Mouse (Mus musculus): Measurements from ENCODE around the gene Zfp970.
"Not testable (repeated sequence)": the region's sequence is repeated elsewhere in the genome, so short reads cannot be mapped to it uniquely, and the experiment has no call there.

Gene Zfp970

DNA sequence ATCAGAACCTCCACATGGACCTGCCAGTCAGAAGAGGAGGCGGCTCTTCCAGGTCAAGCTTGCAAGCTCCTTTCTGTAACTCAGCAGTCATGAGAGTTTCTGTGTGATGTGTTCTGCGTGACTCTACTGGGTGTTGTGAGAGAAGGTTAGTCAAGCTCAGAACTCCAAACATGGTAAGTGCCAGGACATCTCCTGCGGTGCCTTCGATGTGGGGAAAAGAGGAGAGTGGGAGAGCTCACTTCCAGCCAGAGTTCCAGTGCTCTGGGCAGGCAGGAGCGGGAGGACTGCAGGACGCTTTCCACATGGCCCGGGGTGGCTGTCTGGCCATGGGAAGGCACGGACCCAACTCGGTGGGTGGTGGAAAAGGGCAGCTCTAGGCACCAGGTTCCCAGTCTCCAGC is at the start of gene Zfp970:
Gene Zfp970, plus strand, starts transcription at position 58 of the 400 bp plus-strand sequence.
- DNase-seq, result not testable (repeated sequence)

DNA sequence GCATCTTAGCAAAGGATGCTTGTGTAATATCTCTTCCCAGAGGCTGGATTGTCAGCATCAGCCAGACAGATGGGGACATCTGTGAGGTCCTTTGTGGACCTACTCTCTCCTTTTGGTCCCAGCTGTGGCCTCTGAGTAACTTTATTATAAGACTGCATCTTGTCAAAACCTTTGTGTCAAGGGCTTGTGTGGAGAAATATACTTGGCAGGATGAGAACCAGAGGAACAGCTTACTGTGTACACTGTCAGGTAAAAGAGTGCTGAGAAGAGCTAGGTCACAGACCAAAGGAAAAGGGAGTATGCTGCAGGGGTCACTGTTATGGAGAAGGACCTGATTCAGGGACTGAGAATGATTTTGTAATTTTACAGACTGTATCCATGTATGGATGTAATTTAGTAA is 3.7 kb downstream of the Zfp970 start:
- DNase-seq, result not testable (repeated sequence)

GRCm38 (mm10) chr2:177472261-177472660 is 7.7 kb downstream of the Zfp970 start:
- DNase-seq, result not testable (repeated sequence)

- DNase-seq, result not testable (repeated sequence)
Observed at GRCm38 (mm10) chr2:177481971-177482370, 17.4 kb downstream of the Zfp970 start.

DNA sequence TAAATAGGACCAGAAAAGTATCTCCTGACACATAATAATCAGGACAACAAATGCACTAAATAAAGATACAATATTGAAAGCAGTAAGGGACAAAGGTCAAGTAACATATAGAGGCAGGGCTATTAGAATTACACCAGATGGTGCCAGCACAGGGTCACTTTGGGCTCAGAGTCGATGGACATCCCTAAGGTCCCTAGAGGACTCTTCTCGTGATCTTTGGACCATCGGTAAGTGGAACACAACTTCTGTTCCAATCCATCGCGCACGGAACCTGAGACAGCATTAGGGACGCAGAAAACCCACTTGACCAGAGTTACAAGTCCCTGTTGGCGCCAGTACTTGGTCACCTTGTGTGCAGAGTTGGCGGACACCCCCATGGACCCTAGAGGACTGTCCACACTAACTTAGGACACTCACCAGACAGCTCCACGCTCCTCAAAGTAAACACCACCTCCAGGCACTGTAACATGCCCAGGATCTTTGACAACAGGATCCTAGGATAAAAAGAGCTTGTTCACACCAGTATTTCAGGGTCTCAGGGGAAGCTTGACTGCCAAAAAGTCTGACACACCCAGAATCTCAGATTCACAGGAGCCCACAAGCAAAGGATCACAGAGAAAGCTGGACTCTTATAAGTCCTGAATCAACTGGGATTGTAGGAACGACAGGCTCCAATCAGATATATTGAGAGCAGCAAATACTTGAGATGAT is 18.9 kb downstream of the Zfp970 start:
- not testable (repeated sequence) for DNase-seq

DNA sequence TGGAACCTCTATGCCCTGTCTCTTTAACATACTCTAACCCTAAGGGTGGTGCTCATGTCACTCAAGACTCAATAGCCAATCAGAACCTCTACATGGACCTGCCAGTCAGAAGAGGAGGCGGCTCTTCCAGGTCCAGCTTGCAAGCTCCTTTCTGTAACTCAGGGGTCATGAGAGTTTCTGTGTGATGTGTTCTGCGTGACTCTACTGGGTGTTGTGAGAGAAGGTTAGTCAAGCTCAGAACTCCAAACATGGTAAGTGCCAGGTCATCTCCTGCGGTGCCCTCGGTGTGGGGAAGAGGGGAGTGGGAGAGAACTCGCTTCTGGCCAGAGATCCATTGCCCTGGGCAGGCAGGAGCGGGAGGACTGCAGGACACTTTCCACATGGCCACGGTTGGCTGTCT is 33.5 kb downstream of the Zfp970 start, which contains the start of gene Gm14403:
Gene Gm14403, plus strand, starts transcription at position 149 of the 400 bp plus-strand sequence.
- DNase-seq, result not testable (repeated sequence)

GRCm38 (mm10) chr2:177499182-177499581 is 34.6 kb downstream of the Zfp970 start:
- DNase-seq, result not testable (repeated sequence)

DNA sequence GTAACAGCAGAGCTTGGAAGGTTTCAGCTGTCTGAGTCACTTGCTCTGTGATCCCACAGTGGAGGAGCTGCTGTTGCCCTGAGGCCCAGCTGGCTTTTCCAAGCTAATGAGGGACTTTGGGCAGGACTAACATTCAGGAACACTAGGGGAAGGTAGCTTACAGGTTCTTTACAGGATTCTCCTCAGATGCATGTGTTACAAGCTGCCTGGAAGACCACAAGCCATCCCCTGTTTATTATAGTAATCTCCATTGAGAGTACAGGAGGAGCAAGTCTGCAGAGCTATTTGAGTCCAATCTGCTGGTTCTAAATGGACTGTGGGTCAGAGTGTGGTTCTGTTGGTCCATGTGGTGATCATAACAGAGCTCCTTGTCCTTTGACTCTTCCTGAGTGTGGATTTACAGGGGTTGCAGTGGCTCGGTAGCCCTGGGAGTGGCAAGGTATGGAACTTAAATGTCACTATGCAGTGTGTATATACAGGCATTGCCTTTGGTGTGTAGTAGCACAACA is 40.7 kb downstream of the Zfp970 start:
- DNase-seq, result not testable (repeated sequence)

DNA sequence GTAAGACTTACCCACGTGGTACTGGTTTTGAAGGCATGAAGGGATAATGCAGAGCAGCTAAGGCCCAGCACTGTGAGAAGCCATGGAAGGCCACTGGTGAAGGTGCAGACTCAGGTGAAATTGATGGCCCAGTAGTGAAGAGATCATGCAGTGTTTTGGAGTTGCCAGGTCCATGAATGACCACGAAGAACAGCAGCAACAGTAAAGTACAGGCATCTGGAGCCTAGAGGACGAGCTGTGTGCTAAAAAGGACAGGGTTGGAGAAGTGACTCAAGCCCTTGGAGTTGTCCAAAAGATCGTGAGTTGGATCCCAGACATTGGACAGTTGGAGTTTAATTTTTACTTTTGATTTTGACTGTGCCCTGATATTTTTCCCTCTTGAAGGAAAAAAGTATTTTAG is 46.8 kb downstream of the Zfp970 start:
- not testable (repeated sequence) for DNase-seq

DNA sequence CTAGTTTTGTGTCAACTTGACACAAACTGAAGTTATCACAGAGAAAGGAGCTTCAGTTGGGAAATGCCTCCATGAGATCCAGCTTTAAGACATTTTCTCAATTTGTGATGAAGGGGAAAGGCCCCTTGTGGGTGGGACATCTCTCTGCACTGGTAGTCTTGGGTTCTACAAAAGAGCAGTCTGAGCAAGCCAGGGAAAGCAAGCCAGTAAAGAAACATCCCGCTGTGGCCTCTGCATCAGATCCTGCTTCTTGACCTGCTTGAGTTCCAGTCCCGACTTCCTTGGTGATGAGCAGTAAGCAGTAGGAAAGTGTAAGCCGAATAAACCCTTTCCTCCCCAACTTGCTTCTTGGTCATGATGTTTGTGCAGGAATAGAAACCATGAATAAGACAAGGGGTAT is 47.4 kb downstream of the Zfp970 start:
- not testable (repeated sequence) for DNase-seq

DNA sequence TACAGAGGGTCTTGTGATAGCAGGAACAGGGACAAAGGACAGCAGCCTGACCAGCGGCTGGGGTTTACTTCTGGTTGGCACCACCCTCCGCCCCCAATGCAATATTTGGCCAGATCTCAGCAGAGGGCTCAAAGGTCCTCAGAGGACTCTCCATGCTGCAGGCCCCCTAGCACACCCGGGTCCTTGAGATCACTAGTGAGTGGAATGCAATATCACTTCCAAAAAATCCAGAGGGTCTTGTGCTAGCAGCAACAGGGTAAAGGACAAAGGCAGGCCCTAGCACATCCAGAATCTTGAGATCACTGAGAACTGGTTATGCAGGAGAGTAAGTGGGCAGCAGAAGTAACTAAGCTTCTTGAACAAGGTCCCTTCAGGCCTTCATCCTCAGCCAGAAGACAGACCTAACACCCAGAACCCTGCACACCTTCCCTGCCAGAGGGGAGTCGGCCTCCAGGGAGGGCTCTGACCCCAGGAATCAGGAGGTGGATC is 49.5 kb downstream of the Zfp970 start:
- DNase-seq, result not testable (repeated sequence)

DNA sequence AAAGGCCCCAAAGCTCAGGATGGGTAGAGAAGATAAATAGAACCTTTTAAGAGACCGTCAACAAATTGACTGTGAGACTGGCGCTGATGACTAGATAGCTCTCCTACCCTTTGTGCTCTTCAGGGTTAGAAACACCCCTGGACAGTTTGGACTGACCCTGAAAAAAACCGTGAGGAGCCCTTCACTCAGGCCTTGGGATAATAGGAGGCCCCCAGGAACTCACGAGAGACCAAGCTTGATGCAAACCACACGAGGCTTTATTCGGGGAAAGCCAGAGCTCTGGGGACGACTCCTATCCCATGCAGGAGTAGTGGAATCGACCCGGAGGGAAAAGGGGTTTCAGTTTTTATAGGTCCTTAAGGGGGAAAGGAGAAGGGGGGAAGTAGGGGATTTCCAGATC is 53.2 kb downstream of the Zfp970 start:
- DNase-seq, result not testable (repeated sequence)

- DNase-seq, result not testable (repeated sequence)
Observed at GRCm38 (mm10) chr2:177518354-177518753, 53.8 kb downstream of the Zfp970 start.

DNA sequence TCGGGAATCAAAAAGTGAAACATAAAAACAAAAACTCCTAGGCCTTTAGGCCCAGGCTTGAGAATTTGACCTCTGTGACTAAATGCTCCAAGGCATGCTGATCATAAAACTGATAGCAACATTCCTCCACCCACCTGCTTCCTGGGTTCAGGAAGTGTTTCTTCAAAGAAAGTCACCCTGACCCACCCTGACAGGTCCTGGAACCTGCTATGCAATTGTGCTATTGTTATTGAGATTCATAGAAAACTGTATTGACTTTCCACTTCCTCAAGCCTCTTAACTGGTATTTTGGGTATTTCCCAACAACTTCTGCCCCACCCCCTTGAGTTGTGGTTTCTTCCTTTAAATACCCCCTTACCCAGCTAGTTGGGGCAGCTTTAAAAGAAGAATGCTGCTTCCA is 54.4 kb downstream of the Zfp970 start:
- DNase-seq, result not testable (repeated sequence)

GRCm38 (mm10) chr2:177520035-177520434 is 55.5 kb downstream of the Zfp970 start:
- DNase-seq, result no peak

GRCm38 (mm10) chr2:177523061-177523460 is 58.5 kb downstream of the Zfp970 start:
- DNase-seq, result no peak

DNA sequence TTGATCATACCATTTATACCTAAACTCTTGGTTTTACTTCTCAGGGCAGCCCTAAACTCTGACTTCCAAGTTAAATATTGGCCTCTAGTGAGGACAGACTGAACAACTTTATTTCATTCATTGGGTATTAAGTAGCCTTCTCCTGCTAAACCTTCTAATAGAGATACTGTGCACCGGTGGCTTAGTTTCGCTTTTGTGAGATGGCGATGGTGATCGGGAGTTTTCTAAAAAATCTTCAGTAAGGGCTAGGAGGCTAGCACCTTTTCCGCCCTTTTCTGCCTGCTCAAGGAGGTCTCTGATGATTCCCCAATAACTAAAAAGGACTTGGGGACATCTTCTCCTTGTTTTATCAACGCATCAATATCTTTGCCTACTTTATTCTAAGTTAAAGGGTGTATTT is 59.1 kb downstream of the Zfp970 start:
- DNase-seq, result not testable (repeated sequence)

- not testable (repeated sequence) for DNase-seq
Observed at GRCm38 (mm10) chr2:177524171-177524570, 59.6 kb downstream of the Zfp970 start.
